ENCODE assay signal across 13 mouse cellular contexts in genomic region chr11:76314741-76315140, GRCm38 (mm10).
A peak's percentile ranks its signal among the peaks of the same experiment; 100 is the strongest.
DNase-seq lines count a peak whose midpoint lies in the region; ATAC-seq and TF ChIP-seq lines count a peak whose summit lies in the region.
"Had no signal": no experiment of that assay in that cellular context is flagged by ENCODE, and none has a peak within 500 bp of the region (broad histone marks: within the 10 kb centered on the region; RNA-seq: fewer than 3 reads in every experiment).

No protein-coding gene starts in this region.

- WGBS in kidney, postnatal 0 days, result 67% methylated on average over 4 of the region's 4 CpGs
- 77% methylated on average over 4 of the region's 4 CpGs for WGBS in intestine, postnatal 0 days

- H3K27me3 ChIP-seq in kidney, postnatal 0 days (ENCODE audit: insufficient read depth, low read length), result no peaks in the 10 kb centered on the region
- H3K27me3 ChIP-seq in ES-Bruce4 (ENCODE audit: control insufficient read depth, insufficient read depth, low read length, poor library complexity, severe bottlenecking), result no peaks in the 10 kb centered on the region
- no peaks in the 10 kb centered on the region for H3K27me3 ChIP-seq in intestine, postnatal 0 days (replicated peaks; ENCODE audit: control insufficient read depth, insufficient read depth, low read length)
- H3K27me3 ChIP-seq: heart, embryonic 13.5 days; neural tube, embryonic 12.5 days had no signal

- no peaks in the 10 kb centered on the region for H3K36me3 ChIP-seq in kidney, postnatal 0 days (ENCODE audit: insufficient read depth, low read length)
- H3K36me3 ChIP-seq in ES-Bruce4 (ENCODE audit: control insufficient read depth, insufficient read depth, low read length, poor library complexity, severe bottlenecking), result no peaks in the 10 kb centered on the region
- H3K36me3 ChIP-seq in intestine, postnatal 0 days (ENCODE audit: control insufficient read depth, insufficient read depth), result no peaks in the 10 kb centered on the region
- H3K36me3 ChIP-seq: heart, embryonic 13.5 days; neural tube, embryonic 12.5 days had no signal

- ATAC-seq in kidney, postnatal 0 days (replicated peaks; ENCODE audit: low FRiP score, low read depth), result no peak
- ATAC-seq in intestine, postnatal 0 days, result no peak
- ATAC-seq: forebrain, postnatal 0 days had no signal

- TF ChIP-seq CTCF in kidney, postnatal 0 days (IDR thresholded peaks at IDR 0.05; ENCODE audit: low read depth), result peak; percentile 68
- TF ChIP-seq CTCF in ES-Bruce4 (IDR thresholded peaks at IDR 0.05; ENCODE audit: low read depth, low read length), result peak; percentile 2
- peak; percentile 63 for TF ChIP-seq CTCF in intestine, postnatal 0 days (IDR thresholded peaks at IDR 0.05; ENCODE audit: low read depth)

- no peak overlapping the region for H3K4me3 ChIP-seq in kidney, postnatal 0 days (replicated peaks; ENCODE audit: low read depth, low read length)
- H3K4me3 ChIP-seq in ES-Bruce4 (ENCODE audit: low read depth, low read length), result no peak overlapping the region
- H3K4me3 ChIP-seq in intestine, postnatal 0 days (ENCODE audit: low read depth, low read length), result no peak overlapping the region
- H3K4me3 ChIP-seq: heart, embryonic 13.5 days; neural tube, embryonic 12.5 days had no signal

- H3K9ac ChIP-seq in kidney, postnatal 0 days (ENCODE audit: low read depth, low read length), result no peak overlapping the region
- H3K9ac ChIP-seq in ES-Bruce4 (ENCODE audit: low read depth, poor library complexity, severe bottlenecking), result no peak overlapping the region
- H3K9ac ChIP-seq in intestine, postnatal 0 days (ENCODE audit: low read depth, low read length), result no peak overlapping the region
- H3K9ac ChIP-seq: forebrain, postnatal 0 days; heart, embryonic 13.5 days; neural tube, embryonic 12.5 days had no signal

- peaks cover 14% of the 10 kb centered on the region; the same call in 1 of the 2 replicates for H3K4me1 ChIP-seq in kidney, postnatal 0 days (replicated peaks; ENCODE audit: insufficient read depth, low read length)
- peaks cover 17% of the 10 kb centered on the region for H3K4me1 ChIP-seq in ES-Bruce4 (ENCODE audit: control insufficient read depth, insufficient read depth, low read length)
- no peaks in the 10 kb centered on the region for H3K4me1 ChIP-seq in intestine, postnatal 0 days (replicated peaks; ENCODE audit: control insufficient read depth, insufficient read depth, low read length)

- no peak overlapping the region for H3K27ac ChIP-seq in kidney, postnatal 0 days
- no peak overlapping the region for H3K27ac ChIP-seq in ES-Bruce4 (ENCODE audit: insufficient read depth, low read length)
- no peak overlapping the region for H3K27ac ChIP-seq in intestine, postnatal 0 days (ENCODE audit: low read depth, low read length)
- H3K27ac ChIP-seq: heart, embryonic 13.5 days; macrophage; neural tube, embryonic 12.5 days had no signal

- no peaks in the 10 kb centered on the region for H3K9me3 ChIP-seq in kidney, postnatal 0 days (replicated peaks; ENCODE audit: low read length)
- H3K9me3 ChIP-seq in ES-Bruce4 (replicated peaks; ENCODE audit: control insufficient read depth, insufficient read depth, low read length, poor library complexity, severe bottlenecking), result no peaks in the 10 kb centered on the region
- no peaks in the 10 kb centered on the region for H3K9me3 ChIP-seq in intestine, postnatal 0 days (ENCODE audit: control insufficient read depth)
- H3K9me3 ChIP-seq: heart, embryonic 13.5 days; neural tube, embryonic 12.5 days had no signal

- no peak for TF ChIP-seq POLR2A in ES-Bruce4 (IDR thresholded peaks at IDR 0.05; ENCODE audit: insufficient read depth, low read length)

- no peak for TF ChIP-seq EP300 in ES-Bruce4 (IDR thresholded peaks at IDR 0.05; ENCODE audit: insufficient read depth, low read depth, low read length)

- H3K4me2 ChIP-seq in kidney, postnatal 0 days (ENCODE audit: low read length), result no peak overlapping the region
- H3K4me2 ChIP-seq in intestine, postnatal 0 days (replicated peaks; ENCODE audit: low read depth), result no peak overlapping the region
- H3K4me2 ChIP-seq: heart, embryonic 13.5 days; neural tube, embryonic 12.5 days had no signal

- peak; percentile 52 for DNase-seq in kidney, postnatal 0 days (ENCODE audit: low spot score)
- DNase-seq in kidney, adult 11 months, result no peak
- DNase-seq in 416B (ENCODE audit: low read depth), result peak; percentile 47
- DNase-seq in cerebellum, adult 11 months, result no peak
- no peak for DNase-seq in layer of hippocampus, adult 9-11 months
- DNase-seq: forebrain, postnatal 0 days; right cerebral cortex, postnatal 4 days; thymus, postnatal 36 days had no signal

Comparison
In these comparisons a context has a peak if more than half of its experiments do, and no peak if none do; other contexts are left out.
1. DNase-seq: peak in kidney, postnatal 0 days (single experiment) and 416B (single experiment); none in kidney, adult 11 months (single experiment), cerebellum, adult 11 months (single experiment) and layer of hippocampus, adult 9-11 months (single experiment).
2. CTCF ChIP-seq: peak in every context shown above with its lines; median percentile 68 in kidney, postnatal 0 days; 63 in intestine, postnatal 0 days; 2 in ES-Bruce4.